Mouse (Mus musculus) liver, embryonic 12.5 days (tissue): ENCODE results near the gene Phxr2. TPM values are rescaled to one million over a fixed set of nuclear protein-coding genes. Genes with fewer than 3 reads are reported as not detected.
A peak's percentile ranks its signal among the peaks of the same experiment; 100 is the strongest.

Experiments used
- ATAC-seq: fragments of 200-750 bp; cut with Nextera tagmentation; 2 replicates; pipeline ENCODE4 v1.8.0; 2017; ENCODE audit warnings: moderate number of reproducible peaks, mild to moderate bottlenecking, moderate library complexity
- H3K27ac ChIP-seq: fragments of 300-500 bp; sonication (generic); 2 replicates; pipeline ENCODE4 v1.5.1; 2016; ENCODE audit warnings: mild to moderate bottlenecking
- H3K27me3 ChIP-seq: fragments of 300-500 bp; sonication (generic); replicated peaks from 2 replicates; pipeline ENCODE4 v1.6.1; 2016; ENCODE audit warnings: mild to moderate bottlenecking, moderate library complexity
- H3K36me3 ChIP-seq: fragments of 300-500 bp; sonication (generic); 2 replicates; pipeline ENCODE4 v1.6.1; 2016; ENCODE audit warnings: mild to moderate bottlenecking, moderate library complexity
- H3K4me1 ChIP-seq: fragments of 300-500 bp; sonication (generic); 2 replicates; pipeline ENCODE4 v1.6.1; 2016
- H3K4me2 ChIP-seq: fragments of 300-500 bp; sonication (generic); 2 replicates; pipeline ENCODE4 v1.6.1; 2016; ENCODE audit warnings: mild to moderate bottlenecking, moderate library complexity
- H3K4me3 ChIP-seq: fragments of 300-500 bp; sonication (generic); 2 replicates; pipeline ENCODE4 v1.5.1; 2016; ENCODE audit warnings: mild to moderate bottlenecking, moderate library complexity
- H3K9ac ChIP-seq: fragments of 300-500 bp; sonication (generic); 2 replicates; pipeline ENCODE4 v1.6.1; 2016; ENCODE audit warnings: mild to moderate bottlenecking, moderate library complexity
- H3K9me3 ChIP-seq: fragments of 300-500 bp; sonication (generic); replicated peaks from 2 replicates; pipeline ENCODE4 v1.6.1; 2016; ENCODE audit warnings: mild to moderate bottlenecking, moderate library complexity
- WGBS: fragments of 180-500 bp; shearing (Covaris S2); methylation state at CpG from one replicate; pipeline ENCODE4 v1.1.7; 2016; ENCODE audit not compliant: insufficient replicate concordance; 5-methylcytosine and 5-hydroxymethylcytosine counted together
- polyA plus RNA-seq: library from polyadenylated mRNA; unstranded; fragments of >200 nt; fragmentation: Nextera tagmentation; extraction: Ambion mirVana; gene quantifications from 2 replicates; pipeline ENCODE4 v1.2.1, GENCODE M21; 2016

The Phxr2 gene
- polyA plus RNA-seq, 1 experiment from 2014 or later = not detected

- WGBS = 55% methylated on average over 3 of the region's 3 CpGs
- H3K4me2 ChIP-seq = no peak overlapping the region
- peaks cover 5% of the 10 kb centered on the region; the same call in 1 of the 2 replicates for H3K9me3 ChIP-seq
- H3K36me3 ChIP-seq = peaks cover 25% of the 10 kb centered on the region
- ATAC-seq = no peak
- no peak overlapping the region for H3K9ac ChIP-seq
- H3K27me3 ChIP-seq = no peaks in the 10 kb centered on the region
- H3K4me3 ChIP-seq = no peak overlapping the region
- H3K27ac ChIP-seq = no peak overlapping the region
- H3K4me1 ChIP-seq = peaks cover 22% of the 10 kb centered on the region
These were observed 12.6 kb downstream of the Phxr2 start for GRCm38 (mm10) chr10:99113533-99113932.

- peak overlapping the region; percentile 93 for H3K9ac ChIP-seq
- peaks cover 15% of the 10 kb centered on the region for H3K4me1 ChIP-seq
- H3K4me2 ChIP-seq = peak overlapping the region; percentile 96
- ATAC-seq = no peak
- H3K27ac ChIP-seq = peak overlapping the region; percentile 56; the same call in 1 of the 2 replicates
- no peaks in the 10 kb centered on the region for H3K27me3 ChIP-seq
- peaks cover 25% of the 10 kb centered on the region for H3K36me3 ChIP-seq
- H3K9me3 ChIP-seq = peaks cover 5% of the 10 kb centered on the region; the same call in 1 of the 2 replicates
- 39% methylated on average over 12 of the region's 12 CpGs for WGBS
- H3K4me3 ChIP-seq = peak overlapping the region; percentile 96
These were observed 17.6 kb downstream of the Phxr2 start for GRCm38 (mm10) chr10:99108431-99108982.

- H3K9me3 ChIP-seq = peaks cover 5% of the 10 kb centered on the region; the same call in 1 of the 2 replicates
- ATAC-seq = peak; percentile 86
- WGBS = under 1% methylated on average over 22 of the region's 22 CpGs
These were observed 18.2 kb downstream of the Phxr2 start, which contains the start of gene Galnt4 for GRCm38 (mm10) chr10:99107964-99108363. TSS of gene Galnt4 (plus strand) at chr10:99108159.

GRCm38 (mm10) chr10:99106703-99107631, 19.2 kb downstream of the Phxr2 start, which contains the start of gene Poc1b:
TSS of gene Poc1b (plus strand) at chr10:99107036.
- Histone ChIP-seq H3K36me3 (peaks cover 28% of the 10 kb centered on the region), H3K4me2 (peak within 1 kb of the TSS; percentile 96), H3K9ac (peak within 1 kb of the TSS; percentile 93), H3K4me3 (peak within 1 kb of the TSS; percentile 96), H3K4me1 (peaks cover 12% of the 10 kb centered on the region), H3K27ac (peak within 1 kb of the TSS; percentile 83), H3K9me3 (peaks cover 5% of the 10 kb centered on the region; the same call in 1 of the 2 replicates), H3K27me3 (no peaks in the 10 kb centered on the region)
- under 1% methylated on average over 105 of the region's 106 CpGs for WGBS
- ATAC-seq = peak; percentile 92

More at GRCm38 (mm10) chr10:99107964-99108363, 18.2 kb downstream of the Phxr2 start, which contains the start of gene Galnt4:
- Histone ChIP-seq H3K4me1 (peaks cover 12% of the 10 kb centered on the region), H3K4me2 (peak within 1 kb of the TSS; percentile 96), H3K27ac (peak within 1 kb of the TSS; percentile 83), H3K9ac (peak within 1 kb of the TSS; percentile 93), H3K4me3 (peak within 1 kb of the TSS; percentile 96), H3K27me3 (no peaks in the 10 kb centered on the region), H3K36me3 (peaks cover 28% of the 10 kb centered on the region)

- ATAC-seq = no peak
- H3K27ac ChIP-seq = peak overlapping the region; percentile 83
- H3K9me3 ChIP-seq = peaks cover 5% of the 10 kb centered on the region; the same call in 1 of the 2 replicates
- 42% methylated on average over 8 of the region's 8 CpGs for WGBS
- peak overlapping the region; percentile 93 for H3K9ac ChIP-seq
- H3K27me3 ChIP-seq = no peaks in the 10 kb centered on the region
- peak overlapping the region; percentile 96 for H3K4me3 ChIP-seq
- peak overlapping the region; percentile 96 for H3K4me2 ChIP-seq
- peaks cover 28% of the 10 kb centered on the region for H3K36me3 ChIP-seq
- peaks cover 12% of the 10 kb centered on the region for H3K4me1 ChIP-seq
These were observed 19.8 kb downstream of the Phxr2 start for GRCm38 (mm10) chr10:99106311-99106702.

GRCm38 (mm10) chr10:99105522-99105921, 20.6 kb downstream of the Phxr2 start:
- Histone ChIP-seq H3K27me3 (no peaks in the 10 kb centered on the region), H3K4me2 (peak overlapping the region; percentile 96; the same call in 1 of the 2 replicates), H3K4me3 (no peak overlapping the region), H3K4me1 (peaks cover 12% of the 10 kb centered on the region), H3K36me3 (peaks cover 20% of the 10 kb centered on the region), H3K9ac (no peak overlapping the region), H3K27ac (no peak overlapping the region), H3K9me3 (peaks cover 5% of the 10 kb centered on the region; the same call in 1 of the 2 replicates)
- ATAC-seq = no peak
- WGBS = 67% methylated on average over 3 of the region's 3 CpGs

GRCm38 (mm10) chr10:99097374-99097773, 28.8 kb downstream of the Phxr2 start:
- 61% methylated on average over 10 of the region's 10 CpGs for WGBS

GRCm38 (mm10) chr10:99095114-99095513, 31.0 kb downstream of the Phxr2 start:
- Histone ChIP-seq H3K4me1 (no peaks in the 10 kb centered on the region), H3K4me3 (no peak overlapping the region), H3K4me2 (no peak overlapping the region), H3K27me3 (no peaks in the 10 kb centered on the region), H3K36me3 (no peaks in the 10 kb centered on the region), H3K9me3 (no peaks in the 10 kb centered on the region; the same call in 1 of the 2 replicates), H3K27ac (no peak overlapping the region), H3K9ac (no peak overlapping the region)
- ATAC-seq = no peak
- 67% methylated on average over 2 of the region's 2 CpGs for whole genome bisulfite sequencing

More at GRCm38 (mm10) chr10:99097374-99097773, 28.8 kb downstream of the Phxr2 start:
- no peak for ATAC-seq
- Histone ChIP-seq H3K9ac (no peak overlapping the region), H3K27ac (no peak overlapping the region), H3K4me2 (no peak overlapping the region), H3K4me1 (no peaks in the 10 kb centered on the region), H3K27me3 (no peaks in the 10 kb centered on the region), H3K4me3 (no peak overlapping the region), H3K9me3 (no peaks in the 10 kb centered on the region; the same call in 1 of the 2 replicates), H3K36me3 (no peaks in the 10 kb centered on the region)

GRCm38 (mm10) chr10:99093364-99093763, 32.8 kb downstream of the Phxr2 start:
- Histone ChIP-seq H3K4me1 (no peaks in the 10 kb centered on the region), H3K9ac (no peak overlapping the region), H3K4me3 (no peak overlapping the region), H3K4me2 (no peak overlapping the region), H3K9me3 (no peaks in the 10 kb centered on the region; the same call in 1 of the 2 replicates), H3K36me3 (no peaks in the 10 kb centered on the region), H3K27ac (no peak overlapping the region), H3K27me3 (no peaks in the 10 kb centered on the region)
- 58% methylated on average over 2 of the region's 2 CpGs for WGBS
- no peak for ATAC-seq

GRCm38 (mm10) chr10:99089906-99090305, 36.2 kb downstream of the Phxr2 start:
- peaks cover 7% of the 10 kb centered on the region; the same call in 1 of the 2 replicates for H3K27me3 ChIP-seq
- WGBS = 40% methylated on average over 6 of the region's 6 CpGs
- no peak for ATAC-seq
- no peak overlapping the region for H3K4me2 ChIP-seq
- no peaks in the 10 kb centered on the region for H3K36me3 ChIP-seq
- H3K27ac ChIP-seq = no peak overlapping the region
- H3K9me3 ChIP-seq = no peaks in the 10 kb centered on the region; the same call in 1 of the 2 replicates
- no peak overlapping the region for H3K4me3 ChIP-seq
- H3K9ac ChIP-seq = no peak overlapping the region
- H3K4me1 ChIP-seq = no peaks in the 10 kb centered on the region

- no peak overlapping the region for H3K4me3 ChIP-seq
- peaks cover 10% of the 10 kb centered on the region; the same call in 1 of the 2 replicates for H3K27me3 ChIP-seq
- 53% methylated on average over 6 of the region's 6 CpGs for WGBS
- no peak for ATAC-seq
- no peaks in the 10 kb centered on the region for H3K9me3 ChIP-seq
- no peaks in the 10 kb centered on the region for H3K36me3 ChIP-seq
- no peak overlapping the region for H3K27ac ChIP-seq
- no peak overlapping the region for H3K9ac ChIP-seq
- no peak overlapping the region for H3K4me2 ChIP-seq
- H3K4me1 ChIP-seq = no peaks in the 10 kb centered on the region
These were observed 40.1 kb downstream of the Phxr2 start for GRCm38 (mm10) chr10:99086029-99086428.
